Mouse (Mus musculus): ENCODE measurements around the gene Acmsd.

Gene Acmsd

GRCm38 (mm10) chr1:127776246-127776645, 47.0 kb downstream of the Acmsd start:
- DNase-seq, result no peak

- DNase-seq, result no peak
Observed at GRCm38 (mm10) chr1:127778611-127779010, 49.4 kb downstream of the Acmsd start.

GRCm38 (mm10) chr1:127780142-127780541, 50.9 kb downstream of the Acmsd start:
- DNase-seq, result no peak

- DNase-seq, result no peak
Observed at GRCm38 (mm10) chr1:127780849-127781248, 51.6 kb downstream of the Acmsd start.

GRCm38 (mm10) chr1:127783862-127784261, 54.6 kb downstream of the Acmsd start:
- no peak for DNase-seq

GRCm38 (mm10) chr1:127785882-127786281, 56.7 kb downstream of the Acmsd start:
- no peak for DNase-seq

- no peak for DNase-seq
Observed at GRCm38 (mm10) chr1:127788943-127789342, 59.7 kb downstream of the Acmsd start.

GRCm38 (mm10) chr1:127793459-127793858, 64.2 kb downstream of the Acmsd start:
- no peak for DNase-seq

GRCm38 (mm10) chr1:127795087-127795769, 66.0 kb downstream of the Acmsd start:
- DNase-seq, result no peak

GRCm38 (mm10) chr1:127796341-127796740, 67.1 kb downstream of the Acmsd start:
- DNase-seq, result no peak

- no peak for DNase-seq
Observed at GRCm38 (mm10) chr1:127796752-127797151, 67.5 kb downstream of the Acmsd start.

GRCm38 (mm10) chr1:127802916-127803315, 73.7 kb downstream of the Acmsd start:
- no peak for DNase-seq

GRCm38 (mm10) chr1:127808671-127809070, 79.5 kb downstream of the Acmsd start:
- DNase-seq, result no peak

GRCm38 (mm10) chr1:127812929-127813328, 83.7 kb downstream of the Acmsd start:
- DNase-seq, result no peak

GRCm38 (mm10) chr1:127816381-127816780, 87.2 kb downstream of the Acmsd start:
- no peak for DNase-seq
